Mouse (Mus musculus) lung, adult 2 months (tissue): ENCODE measurements at regions not wholly inside any gene's neighbourhood (a gene's known extent, or its start where the extent isn't known, plus 50 kb on each side); places are given as distances from the start of the nearest gene placed in this dataset.

Experiments used
- CTCF ChIP-seq: fragments of 200-500 bp; IDR thresholded peaks from 2 replicates; pipeline ENCODE4 v1.5.1; 2011; ENCODE audit warnings: mild to moderate bottlenecking, low read length, control low read depth; ENCODE audit not compliant: insufficient read depth
- POLR2A ChIP-seq: fragments of 200-500 bp; IDR thresholded peaks from 2 replicates; pipeline ENCODE4 v1.6.1; 2011; ENCODE audit warnings: low read depth, mild to moderate bottlenecking, control low read depth, low read length, borderline replicate concordance; ENCODE audit errors: extremely low read depth

DNA sequence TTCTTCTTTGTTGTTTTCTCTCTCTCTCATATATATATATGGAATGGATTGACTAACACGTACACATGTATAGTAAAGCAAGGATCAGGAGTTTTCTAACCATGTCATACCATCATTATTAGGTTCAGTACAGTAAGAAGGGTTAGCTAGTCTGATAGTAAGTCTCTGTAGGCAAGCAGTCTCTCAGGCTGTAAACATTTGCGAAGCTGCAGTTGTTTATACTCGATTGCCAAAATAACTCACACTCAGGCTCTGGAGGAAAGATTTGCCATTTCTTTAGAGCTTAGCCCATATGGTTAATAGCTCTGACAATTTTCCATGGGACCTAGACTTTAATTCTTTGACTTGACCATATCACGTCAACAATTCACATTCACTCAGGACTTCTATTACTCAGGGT, 348.3 kb upstream of the Slc10a2 start:
- TF ChIP-seq CTCF = no peak
- no peak for TF ChIP-seq POLR2A
